Mouse (Mus musculus) cerebellum, postnatal 10 days (tissue): Measurements from ENCODE around the gene Artn.

Experiments
- DNase-seq, 2 experiments: peaks; one replicate each; pipeline ENCODE4 v3.0.0; 2021; ENCODE audit warnings: mixed read lengths in 2 of 2

The Artn gene

GRCm38 (mm10) chr4:117887920-117888319 is 41.6 kb downstream of the Artn start:
- no peak for DNase-seq

- peak; percentile 98 for DNase-seq
Observed at GRCm38 (mm10) chr4:117887133-117887532, 42.4 kb downstream of the Artn start, which contains the start of gene Atp6v0b. Gene Atp6v0b, minus strand, starts transcription at chr4:117887333.

DNA sequence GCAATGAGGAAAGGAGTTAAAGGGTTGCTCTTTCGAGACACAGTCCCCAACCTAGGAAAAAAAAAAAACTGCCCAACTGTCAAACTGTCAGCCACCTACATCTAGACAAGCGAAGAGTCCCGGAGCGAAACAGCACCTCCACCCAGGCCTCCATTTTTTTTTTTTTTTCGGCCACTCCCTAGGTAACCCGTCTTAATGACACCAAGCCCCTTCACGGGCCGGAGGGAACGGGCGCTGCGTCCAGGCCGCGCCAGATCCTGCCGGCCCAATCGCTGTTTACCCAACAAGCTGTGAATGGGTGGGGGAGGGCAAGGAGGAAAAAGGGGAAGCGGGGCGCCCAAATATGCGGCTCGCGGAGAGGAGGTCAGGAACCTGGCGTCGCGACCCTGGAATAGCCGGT is 42.9 kb downstream of the Artn start:
- DNase-seq, result peak in 1 of 2 experiments; percentile 71

- DNase-seq, result no peak
Observed at GRCm38 (mm10) chr4:117885994-117886393, 43.6 kb downstream of the Artn start.

DNA sequence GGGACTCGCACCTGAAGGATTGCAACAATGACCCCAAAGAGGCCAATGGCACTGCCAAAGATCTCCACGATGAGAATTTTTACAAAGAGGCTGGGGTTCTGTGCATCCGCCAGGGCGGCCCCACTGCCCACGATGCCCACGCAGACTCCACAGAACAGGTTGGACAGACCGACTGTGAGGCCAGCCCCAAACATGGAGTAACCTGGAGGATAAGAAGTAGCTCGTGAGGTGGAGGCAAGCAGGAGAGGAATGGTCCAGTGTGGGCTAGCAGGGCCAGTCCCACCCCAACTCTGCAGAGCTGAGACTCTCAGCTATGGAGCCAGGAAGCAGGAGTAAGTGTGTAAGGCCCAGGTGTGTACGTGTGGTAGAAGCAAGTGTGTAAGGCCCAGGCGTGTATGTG is 44.5 kb downstream of the Artn start:
- DNase-seq, result no peak

DNA sequence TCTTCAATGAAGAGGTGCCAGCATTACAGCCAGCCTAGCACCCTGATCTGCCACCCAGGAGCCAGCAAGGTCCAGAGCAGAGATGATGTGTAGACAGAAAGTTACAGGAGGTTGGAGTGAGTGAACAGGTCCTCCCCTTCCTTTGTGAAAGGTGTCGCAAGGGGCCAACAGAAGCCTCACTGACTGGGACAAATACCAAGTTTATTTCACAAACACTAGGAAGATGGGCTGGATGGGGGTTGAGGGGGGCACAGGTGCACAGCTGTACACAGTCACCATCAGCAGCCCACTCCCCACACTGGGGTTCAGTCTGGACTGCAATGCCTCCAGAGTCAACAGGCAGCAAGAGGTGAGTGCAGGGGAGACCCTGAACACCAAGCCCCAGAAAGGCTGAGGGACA is 45.4 kb downstream of the Artn start:
- no peak for DNase-seq

GRCm38 (mm10) chr4:117882701-117883691 is 46.6 kb downstream of the Artn start, which contains the start of gene B4galt2:
Gene B4galt2, minus strand, starts transcription at chr4:117883487.
- DNase-seq, result peak; percentile 78 to 83

GRCm38 (mm10) chr4:117878703-117879102 is 50.9 kb downstream of the Artn start:
- DNase-seq, result no peak

DNA sequence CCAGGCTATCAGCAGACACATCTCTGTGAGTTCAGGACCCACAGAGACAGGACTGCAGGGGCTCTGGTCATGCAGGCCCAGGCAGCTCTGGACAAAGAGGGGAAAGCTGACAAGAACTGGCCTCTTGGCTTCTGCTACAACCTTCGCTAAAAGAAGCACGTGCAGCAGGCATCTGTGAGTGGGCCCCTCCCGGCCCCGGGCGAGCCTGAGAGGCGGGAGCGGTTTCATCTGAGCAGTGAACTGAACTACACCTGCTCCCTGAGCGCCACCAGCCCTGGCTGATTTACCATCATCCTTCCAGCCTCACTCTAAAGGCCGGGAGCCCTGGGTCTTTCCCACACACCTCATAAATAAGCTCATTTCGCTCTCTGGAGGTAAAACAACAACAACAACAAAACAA is 51.3 kb downstream of the Artn start:
- DNase-seq, result no peak
